Mouse (Mus musculus) spleen, adult 12 weeks (tissue): Measurements from ENCODE around the gene Ankfn1.

Experiments used
- DNase-seq: peaks from one replicate; pipeline ENCODE4 v3.0.0; 2022; ENCODE audit warnings: low spot score

The Ankfn1 gene

GRCm38 (mm10) chr11:89462216-89462615 is 315.2 kb downstream of the Ankfn1 start:
- no peak for DNase-seq

DNA sequence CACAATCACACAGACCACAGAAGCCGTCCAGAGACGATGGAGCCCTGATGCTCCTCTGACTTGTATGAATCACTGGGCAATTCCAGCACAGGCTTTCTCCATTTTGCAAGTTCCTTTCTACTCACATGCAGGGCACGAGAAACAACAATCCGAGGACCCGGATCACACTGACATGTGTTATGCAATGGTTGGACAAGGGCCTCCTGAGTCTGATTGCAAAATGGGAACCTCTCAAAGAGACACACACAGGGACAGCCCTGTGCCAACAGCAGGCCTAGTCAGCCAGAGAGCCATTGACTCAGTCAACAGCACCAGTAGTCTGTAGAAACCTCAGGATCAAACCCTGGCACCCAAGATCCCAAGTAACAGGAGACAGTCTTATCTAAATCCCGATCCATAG is 318.0 kb downstream of the Ankfn1 start:
- no peak for DNase-seq

DNA sequence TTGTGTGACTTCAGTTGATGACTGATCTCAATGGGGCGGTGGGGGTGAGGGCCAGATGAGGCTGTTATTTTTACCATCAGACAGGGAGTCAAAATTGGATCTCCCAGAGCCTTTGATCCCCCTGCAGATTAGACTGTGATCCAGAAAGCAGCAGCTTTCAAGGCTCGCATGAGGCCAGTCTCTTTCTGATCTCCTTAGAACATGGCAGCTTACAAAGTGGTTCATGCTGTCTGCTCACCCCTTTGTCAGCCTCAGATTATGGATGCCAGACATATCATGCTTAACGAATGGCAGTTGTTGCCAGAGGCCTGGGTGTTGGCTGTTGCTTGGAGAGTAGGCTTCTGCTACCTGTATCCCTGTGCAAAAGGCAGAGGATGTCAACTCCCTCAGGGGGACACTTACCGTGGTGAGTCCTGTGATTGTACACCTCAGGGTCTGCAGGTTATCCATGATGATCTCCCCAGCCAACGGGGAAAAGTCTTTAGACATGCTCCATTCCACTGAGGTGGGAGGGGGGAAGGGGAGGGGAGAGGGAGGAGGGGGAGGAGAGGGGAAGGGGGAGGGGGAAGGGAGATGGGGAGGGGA is 321.7 kb downstream of the Ankfn1 start:
- no peak for DNase-seq

GRCm38 (mm10) chr11:89454702-89455101 is 322.8 kb downstream of the Ankfn1 start:
- DNase-seq: no peak

DNA sequence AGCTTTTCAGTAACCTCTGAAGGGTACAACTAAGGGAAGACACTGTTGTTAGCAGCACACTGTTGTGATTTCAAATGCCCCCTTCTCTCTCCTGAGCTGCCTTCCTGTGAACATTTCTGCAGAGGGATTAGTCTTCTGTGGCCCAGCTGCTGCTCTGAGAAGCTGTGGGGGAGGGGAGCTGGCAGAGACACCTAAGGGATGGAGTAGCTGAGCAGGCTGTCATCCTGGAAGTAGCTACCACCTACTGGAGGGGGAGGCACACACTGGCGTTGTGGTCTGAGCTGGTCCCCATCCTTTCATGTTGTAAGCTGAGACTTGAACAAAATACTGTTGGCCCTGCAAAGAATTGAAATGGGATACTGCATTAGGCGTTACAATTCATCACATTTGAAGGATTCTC is 324.6 kb downstream of the Ankfn1 start:
- DNase-seq: no peak

DNA sequence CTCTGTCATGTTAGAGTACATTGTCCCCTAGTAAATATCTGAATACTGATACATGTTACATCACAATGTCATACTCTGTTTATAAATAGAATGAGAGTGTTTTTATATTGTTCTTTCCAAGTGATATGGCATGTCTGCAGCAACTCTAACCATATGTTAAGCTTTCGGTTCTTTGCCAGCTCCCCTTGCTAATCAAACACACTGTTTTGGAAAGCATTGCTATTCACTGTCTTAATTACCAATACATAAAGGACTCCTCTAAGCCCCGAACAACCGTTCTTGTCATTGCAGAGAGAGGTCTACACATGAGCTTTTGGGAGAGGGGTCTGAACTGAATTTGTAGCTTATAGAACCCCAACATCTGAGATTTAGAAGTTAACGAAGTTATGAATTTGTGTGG is 327.0 kb downstream of the Ankfn1 start:
- no peak for DNase-seq

- DNase-seq: no peak
Observed at GRCm38 (mm10) chr11:89448986-89449385, 328.5 kb downstream of the Ankfn1 start.

DNA sequence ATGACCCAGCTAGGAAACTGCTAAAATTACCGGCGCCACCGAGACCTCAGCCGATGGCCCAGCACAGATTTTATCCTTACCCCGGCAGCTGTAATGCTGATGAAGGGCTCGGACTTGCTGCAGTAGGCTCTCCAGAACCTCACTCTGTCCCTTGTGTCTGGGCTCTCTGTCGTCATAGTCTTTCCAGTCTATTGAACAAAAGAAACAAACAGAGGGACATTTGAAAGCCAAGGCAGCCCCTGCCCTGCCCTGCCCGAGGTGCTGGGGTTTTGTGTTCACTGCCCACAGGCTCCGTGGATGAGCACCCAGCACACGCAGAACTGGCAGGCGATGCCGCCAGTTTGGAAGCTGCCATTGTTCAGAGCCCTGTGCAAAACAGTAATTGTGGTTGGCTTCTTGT is 330.0 kb downstream of the Ankfn1 start:
- DNase-seq: no peak

DNA sequence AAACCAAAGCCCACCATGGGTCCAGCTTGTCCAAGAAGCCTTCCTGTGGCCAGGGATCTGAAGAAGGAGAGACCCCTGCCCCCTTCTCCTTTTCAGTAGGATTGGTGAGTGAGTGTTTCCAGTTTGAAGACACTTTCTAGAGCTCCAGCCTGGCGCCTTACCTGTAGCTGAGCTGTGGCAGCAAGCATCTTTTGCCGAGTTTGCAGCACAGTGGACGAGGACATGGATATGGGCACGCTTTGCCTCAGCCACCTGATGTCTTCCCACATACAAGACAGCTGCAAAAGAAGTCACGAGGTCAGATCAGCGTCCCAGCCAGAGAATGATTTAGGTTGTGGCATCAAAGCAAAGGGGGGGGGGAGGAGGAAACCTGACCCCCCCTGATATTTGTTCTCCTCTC is 336.9 kb downstream of the Ankfn1 start:
- DNase-seq: no peak

DNA sequence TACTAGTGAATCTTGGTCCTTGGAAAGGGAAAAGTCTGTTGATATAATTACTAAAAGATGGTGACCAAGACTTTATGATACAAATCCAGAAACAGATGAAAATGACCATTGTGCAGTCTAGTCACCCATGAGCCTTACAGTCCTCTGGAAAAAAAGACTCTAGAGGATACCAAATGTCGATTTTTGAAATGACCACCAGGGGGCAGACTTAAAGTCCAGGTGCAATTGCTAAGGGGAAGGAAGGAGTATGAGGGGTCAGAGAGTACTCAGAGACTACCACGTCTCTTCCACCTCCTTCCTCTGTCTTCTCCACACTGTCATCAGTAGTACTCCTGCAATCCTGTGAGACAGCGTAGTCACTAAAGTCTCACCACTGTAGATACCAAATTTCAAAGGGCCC is 353.1 kb downstream of the Ankfn1 start:
- no peak for DNase-seq

GRCm38 (mm10) chr11:89422637-89423036 is 354.8 kb downstream of the Ankfn1 start:
- no peak for DNase-seq

DNA sequence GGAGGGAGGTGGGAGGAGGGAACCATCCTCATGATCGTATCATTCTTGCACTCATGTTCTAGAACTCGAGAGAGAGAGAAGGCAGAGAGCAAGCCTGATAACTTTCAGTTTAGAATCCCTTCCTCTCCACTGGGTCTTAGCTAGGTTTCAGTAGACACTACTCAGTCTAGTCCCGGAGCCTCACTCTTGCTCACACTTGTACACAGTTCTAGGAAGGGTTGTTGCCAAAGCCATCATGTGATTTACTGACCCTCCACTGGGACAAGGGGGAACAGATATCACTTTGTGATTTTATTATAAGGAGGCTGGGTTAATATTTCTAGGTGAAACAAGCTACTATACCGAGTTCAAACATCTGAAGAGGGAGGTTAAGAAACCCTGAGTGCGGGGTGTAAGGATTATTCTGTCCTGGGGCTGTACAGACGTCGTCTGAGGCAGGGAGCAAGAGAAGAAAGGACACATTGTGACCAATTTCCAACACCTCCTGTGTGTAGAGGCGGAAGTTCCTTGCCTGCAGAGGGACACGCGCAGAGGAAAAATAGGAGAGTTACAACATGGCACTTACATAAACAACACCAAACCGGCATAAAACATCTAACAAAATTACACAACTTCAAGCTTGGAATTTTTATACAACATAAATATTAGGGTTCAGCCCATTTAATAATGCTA is 356.6 kb downstream of the Ankfn1 start:
- no peak for DNase-seq

DNA sequence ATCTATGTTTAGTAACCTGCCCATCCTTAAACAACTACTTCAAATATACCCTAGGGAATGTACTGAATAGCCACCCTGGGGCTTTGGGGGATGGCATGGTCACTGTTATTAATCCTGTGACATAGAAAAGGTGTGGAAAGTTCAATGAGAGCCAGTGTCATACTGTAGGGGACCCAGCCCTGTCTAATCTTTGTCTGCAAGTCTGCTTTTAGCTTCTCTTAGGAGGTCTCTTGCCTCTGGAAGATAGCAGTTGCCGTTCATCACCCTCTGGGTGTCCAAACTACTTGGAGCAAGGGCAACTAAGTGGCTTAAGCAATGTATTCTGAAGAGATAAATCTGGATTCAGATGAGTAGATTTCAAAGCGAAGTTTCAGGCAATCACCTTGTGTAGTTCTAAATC is 357.6 kb downstream of the Ankfn1 start:
- DNase-seq: no peak

GRCm38 (mm10) chr11:89418644-89419043 is 358.8 kb downstream of the Ankfn1 start:
- no peak for DNase-seq

DNA sequence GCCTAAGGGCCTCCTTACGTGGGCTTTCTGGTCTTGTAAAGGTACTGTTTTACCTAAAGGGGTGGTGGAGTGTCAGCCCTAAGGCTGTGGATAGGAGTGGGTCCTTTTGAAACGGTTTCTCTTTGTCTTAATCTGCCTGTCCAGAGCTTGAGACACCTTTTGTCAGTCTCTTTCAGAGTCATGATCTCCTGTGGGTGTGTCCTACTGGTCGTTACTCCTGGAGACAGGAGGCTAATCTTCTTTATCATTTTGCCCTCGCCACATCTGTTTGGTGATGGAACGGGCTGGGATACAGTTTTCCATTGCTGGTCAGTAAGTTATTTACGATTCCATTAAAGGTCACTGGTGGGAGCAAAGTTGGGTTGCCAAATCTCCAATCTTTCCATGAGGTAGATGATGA is 360.7 kb downstream of the Ankfn1 start:
- DNase-seq: no peak

GRCm38 (mm10) chr11:89408774-89409173 is 368.7 kb downstream of the Ankfn1 start:
- no peak for DNase-seq

DNA sequence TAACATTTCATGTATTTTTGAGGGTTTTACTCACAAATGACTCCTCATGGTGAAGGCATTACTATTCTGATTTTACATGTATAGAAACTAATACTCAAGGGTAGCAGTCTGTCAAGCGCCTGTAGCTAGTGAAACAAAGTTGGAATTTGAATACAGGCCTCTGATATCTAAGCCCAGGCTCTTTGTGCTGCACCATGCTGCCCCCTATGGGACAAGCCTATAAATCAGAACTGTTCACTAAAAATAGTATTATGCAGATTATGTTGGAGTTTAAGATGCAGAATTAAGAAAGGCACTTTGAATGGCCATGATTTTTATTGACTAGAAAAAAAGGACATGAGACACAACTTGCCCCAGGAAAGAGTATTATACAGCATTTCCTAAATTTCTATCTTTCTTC is 373.0 kb downstream of the Ankfn1 start:
- no peak for DNase-seq

- DNase-seq: no peak
Observed at GRCm38 (mm10) chr11:89403436-89403835, 374.0 kb downstream of the Ankfn1 start.

GRCm38 (mm10) chr11:89388851-89389250 is 388.6 kb downstream of the Ankfn1 start:
- DNase-seq: no peak

DNA sequence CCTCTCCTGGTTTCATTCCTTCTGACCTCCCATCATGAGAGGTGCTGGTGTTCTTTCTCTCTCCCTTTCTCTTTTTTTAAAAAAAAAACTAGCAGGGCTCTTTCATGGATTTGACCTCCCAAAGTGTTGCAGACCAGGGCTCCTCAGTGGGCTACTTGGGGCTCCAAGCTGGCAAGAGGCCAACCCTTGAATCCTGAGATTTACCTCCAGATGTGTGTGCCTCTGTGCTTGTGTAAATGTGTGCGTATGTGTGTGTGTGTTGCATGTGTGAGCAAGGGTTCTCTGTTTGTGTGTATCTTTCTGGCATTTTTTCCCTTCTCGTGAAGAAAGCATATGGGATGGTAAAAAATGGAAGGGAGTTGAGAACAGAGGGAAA is 394.8 kb downstream of the Ankfn1 start:
- no peak for DNase-seq

DNA sequence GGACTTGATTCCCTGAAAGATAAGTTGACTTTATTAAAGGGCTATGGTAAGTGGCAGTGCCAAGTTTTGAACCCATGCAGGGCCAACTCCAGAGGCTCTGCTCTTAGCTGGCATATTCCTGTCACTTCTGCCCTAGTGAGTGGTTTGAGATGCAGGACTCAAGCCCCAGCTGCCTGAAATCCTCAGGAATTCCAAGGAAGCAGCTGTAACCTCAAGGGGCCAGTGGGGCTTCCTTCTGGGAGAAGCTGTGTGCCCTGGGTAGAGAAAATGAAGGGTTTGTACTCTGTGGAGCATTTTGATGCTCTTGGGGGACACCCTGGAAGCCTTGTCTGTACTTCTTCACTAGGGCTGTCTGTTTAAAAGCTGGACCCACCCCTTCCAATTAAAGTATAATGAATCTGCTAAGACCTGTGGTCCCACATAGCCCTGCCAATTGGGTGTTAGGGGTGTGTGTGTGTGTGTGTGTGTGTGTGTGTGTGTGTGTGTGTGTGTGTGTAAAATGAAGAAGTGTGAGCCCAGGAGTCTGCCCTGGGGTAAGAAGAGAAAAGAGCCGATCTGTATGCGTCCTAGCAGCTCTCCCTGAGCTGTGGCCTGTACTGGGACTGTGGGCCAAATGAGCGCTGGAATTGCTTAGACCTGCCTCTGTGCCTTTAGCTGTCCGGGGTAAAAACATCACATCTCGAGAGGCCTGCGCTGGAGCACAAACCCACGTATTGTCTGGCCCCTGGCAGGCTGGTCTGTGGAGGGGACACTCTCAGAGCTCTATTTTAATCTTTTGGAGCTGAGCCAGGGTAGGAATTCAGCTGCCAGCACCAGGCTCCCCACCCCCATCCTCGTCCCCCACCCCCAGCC is 395.4 kb downstream of the Ankfn1 start:
- DNase-seq: no peak

- no peak for DNase-seq
Observed at GRCm38 (mm10) chr11:89370941-89371340, 406.5 kb downstream of the Ankfn1 start.

GRCm38 (mm10) chr11:89370373-89370772 is 407.1 kb downstream of the Ankfn1 start:
- DNase-seq: no peak
